Mouse (Mus musculus) cerebellum, adult 9-10 months (tissue): Measurements from ENCODE around the gene Arhgap19.

ENCODE experiments used
- DNase-seq: peaks from one replicate; pipeline ENCODE4 v3.0.0; 2022

The Arhgap19 gene

GRCm38 (mm10) chr19:41831718-41832391 lies 30.0 kb upstream of the Arhgap19 start:
- DNase-seq = no peak

DNA sequence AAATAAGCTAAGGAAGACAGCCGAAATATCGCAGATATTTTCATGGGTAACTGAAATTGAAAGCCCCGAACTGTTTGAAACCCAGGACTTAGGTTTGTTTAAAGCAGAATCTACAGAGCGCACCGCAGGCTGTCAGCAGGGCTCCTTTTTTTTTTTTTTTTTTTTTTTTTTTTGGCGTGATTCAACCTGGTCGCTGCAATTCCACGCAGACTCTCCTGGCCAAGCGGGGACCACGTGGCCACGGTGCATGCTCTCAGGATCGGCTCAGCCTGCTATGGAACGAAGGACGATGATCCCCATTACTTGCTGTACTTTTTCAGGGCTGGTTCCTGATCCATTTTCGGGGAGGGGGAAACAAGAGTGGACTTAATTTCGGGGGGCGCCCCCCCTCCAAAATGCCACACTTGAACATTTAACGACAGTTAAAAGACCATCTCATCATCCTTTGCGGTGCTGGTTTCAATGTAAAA lies 29.3 kb upstream of the Arhgap19 start:
- DNase-seq = no peak

GRCm38 (mm10) chr19:41830106-41831031 lies 28.5 kb upstream of the Arhgap19 start:
- no peak for DNase-seq

- DNase-seq = peak; percentile 98
These were observed 27.7 kb upstream of the Arhgap19 start, which contains the start of gene Frat1 for GRCm38 (mm10) chr19:41829381-41830105. TSS of gene Frat1 (plus strand) at chr19:41829970.

GRCm38 (mm10) chr19:41828941-41829340 lies 27.1 kb upstream of the Arhgap19 start:
- DNase-seq = no peak

DNA sequence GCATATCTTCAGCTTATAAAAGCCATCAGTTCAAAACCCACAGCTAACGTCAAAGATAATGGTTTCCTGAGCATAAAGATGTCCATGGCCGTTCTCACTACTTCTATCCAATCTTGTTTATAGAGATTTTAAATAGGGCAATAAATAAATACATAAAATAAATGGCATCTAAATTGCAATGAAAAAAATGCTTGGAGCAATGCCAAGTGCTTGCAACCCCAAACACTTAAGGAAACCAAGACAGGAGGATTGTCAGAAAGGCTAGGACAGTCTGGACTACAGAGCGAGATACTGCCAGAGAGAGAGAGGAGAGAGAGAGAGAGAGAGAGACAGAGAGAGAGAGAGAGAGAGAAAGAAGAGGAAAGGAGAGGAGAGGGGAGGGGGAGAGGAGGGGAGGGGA lies 24.7 kb upstream of the Arhgap19 start:
- no peak for DNase-seq

DNA sequence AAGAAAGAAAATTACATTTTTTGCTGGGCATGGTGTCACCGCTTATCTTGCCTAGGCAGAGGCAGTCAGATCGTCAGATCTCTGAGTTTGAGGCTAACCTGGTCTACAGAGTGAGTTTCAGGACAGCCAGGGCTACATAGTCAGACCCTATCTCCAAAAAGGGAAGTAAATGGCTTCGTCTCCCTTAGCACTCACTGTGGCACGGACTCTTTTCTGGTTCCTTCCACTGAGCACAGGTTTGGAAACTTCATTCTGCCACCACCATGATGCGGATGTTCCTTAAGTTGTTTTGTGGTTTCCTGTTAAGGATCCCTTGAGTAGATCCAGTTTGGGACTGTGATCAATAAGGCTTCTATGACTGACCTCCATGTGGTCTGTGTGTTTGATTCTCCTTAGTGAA lies 23.1 kb upstream of the Arhgap19 start:
- DNase-seq = no peak

GRCm38 (mm10) chr19:41822589-41822988 lies 20.7 kb upstream of the Arhgap19 start:
- no peak for DNase-seq

GRCm38 (mm10) chr19:41821436-41821835 lies 19.6 kb upstream of the Arhgap19 start:
- no peak for DNase-seq

DNA sequence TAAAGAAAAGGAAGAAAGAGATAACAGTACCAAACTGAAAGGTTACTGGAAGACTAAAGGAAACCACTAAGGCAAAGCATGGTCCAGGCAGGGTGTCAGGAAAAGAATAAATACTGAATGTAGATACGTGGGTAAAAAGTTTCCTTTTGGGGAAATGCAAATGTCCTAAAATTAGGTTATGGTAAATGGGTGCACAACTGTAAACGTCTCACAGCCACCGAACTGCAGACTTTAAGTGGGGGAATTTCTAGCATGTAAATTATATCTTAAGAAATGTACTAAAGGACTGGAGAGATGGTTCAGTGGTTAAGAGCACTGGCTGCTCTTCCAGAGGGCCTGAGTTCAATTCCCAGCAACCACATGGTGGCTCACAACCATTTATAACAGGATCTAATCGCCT lies 16.9 kb upstream of the Arhgap19 start:
- no peak for DNase-seq

DNA sequence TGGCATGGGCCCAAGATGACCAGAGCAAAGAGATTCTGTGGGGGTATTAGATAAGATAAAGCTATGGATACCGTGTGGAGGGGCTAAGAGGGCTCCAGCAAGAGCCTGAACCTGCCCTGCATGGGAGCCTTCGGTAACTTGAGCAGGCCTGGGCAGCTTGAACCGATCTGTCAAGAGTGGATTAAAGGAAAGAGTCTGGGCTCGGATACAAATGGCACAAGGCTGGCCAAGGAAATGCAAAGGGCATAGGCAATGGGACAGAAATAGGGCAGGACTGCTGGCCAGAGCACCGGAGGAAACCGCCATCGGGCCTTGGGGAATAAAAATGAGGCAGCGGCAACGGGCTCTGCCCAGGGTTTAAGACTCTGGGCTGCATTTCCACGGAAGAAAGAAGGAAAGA lies 15.5 kb upstream of the Arhgap19 start:
- DNase-seq = no peak

DNA sequence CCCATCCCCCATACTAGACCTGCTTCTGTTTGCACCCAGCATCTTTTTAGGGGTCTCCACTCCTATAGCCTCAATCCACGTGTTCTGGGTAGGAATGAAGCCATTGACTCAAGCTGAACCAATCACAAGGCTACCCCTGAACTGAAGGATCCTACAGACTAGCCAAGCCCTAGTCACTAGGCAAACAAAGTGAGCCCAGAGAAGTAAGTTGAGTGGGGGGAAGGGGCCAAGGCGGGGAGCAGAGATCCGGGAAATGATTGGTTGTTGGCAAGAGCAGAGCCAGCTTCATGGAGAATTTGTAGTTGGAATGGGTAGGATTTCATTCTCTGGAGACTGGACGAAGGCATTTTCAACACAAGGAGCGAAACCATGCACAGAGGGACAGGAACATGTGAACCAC lies 15.1 kb upstream of the Arhgap19 start:
- no peak for DNase-seq

GRCm38 (mm10) chr19:41816410-41816809 lies 14.6 kb upstream of the Arhgap19 start:
- no peak for DNase-seq

- DNase-seq = no peak
These were observed 11.5 kb upstream of the Arhgap19 start for GRCm38 (mm10) chr19:41813374-41813773.

- no peak for DNase-seq
These were observed 10.7 kb upstream of the Arhgap19 start for GRCm38 (mm10) chr19:41812525-41812924.

DNA sequence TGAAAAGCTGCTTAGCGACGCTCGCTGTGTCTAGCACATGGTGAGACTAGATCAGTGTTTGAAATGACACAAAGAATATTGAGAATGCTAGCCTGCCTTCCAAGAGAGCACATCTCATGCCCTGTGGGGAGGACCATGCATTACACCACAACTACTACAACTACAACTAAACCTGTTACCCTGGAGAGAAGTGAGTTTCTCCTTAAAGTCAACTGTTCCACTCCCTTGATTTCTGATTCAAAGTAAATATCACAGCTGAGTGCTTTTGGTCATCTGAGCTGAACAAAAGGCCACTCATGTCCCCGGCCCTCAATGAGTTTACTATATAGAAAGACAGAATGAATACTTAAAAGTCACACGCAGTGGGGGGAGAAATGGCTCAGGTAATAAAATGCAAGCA lies 8.2 kb upstream of the Arhgap19 start:
- no peak for DNase-seq

DNA sequence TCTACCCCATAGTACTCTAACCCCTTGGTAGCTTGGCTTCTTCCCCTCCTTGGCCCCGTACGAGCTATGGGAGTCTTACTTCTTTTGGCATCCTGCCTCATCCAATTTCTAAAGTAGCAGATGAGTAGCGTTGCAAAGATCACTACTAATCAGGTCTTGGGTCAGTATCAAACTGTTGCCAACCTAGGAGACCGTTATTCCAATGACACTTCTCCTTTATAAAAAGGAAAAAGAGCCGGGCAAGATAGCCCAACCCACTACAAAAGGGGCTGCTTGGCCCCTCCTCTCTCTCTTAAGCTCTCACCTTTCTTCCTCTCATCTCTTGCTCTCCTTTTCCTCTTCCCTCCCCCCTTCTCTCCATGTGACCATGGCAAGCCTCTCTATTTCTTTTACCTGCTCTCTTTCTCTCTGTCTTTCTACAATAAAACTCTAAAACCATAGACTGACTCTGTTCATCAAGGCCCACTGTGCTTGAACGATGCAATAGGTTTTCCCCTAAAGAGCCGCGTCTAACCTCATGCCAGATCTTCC lies 6.3 kb upstream of the Arhgap19 start:
- DNase-seq = no peak

DNA sequence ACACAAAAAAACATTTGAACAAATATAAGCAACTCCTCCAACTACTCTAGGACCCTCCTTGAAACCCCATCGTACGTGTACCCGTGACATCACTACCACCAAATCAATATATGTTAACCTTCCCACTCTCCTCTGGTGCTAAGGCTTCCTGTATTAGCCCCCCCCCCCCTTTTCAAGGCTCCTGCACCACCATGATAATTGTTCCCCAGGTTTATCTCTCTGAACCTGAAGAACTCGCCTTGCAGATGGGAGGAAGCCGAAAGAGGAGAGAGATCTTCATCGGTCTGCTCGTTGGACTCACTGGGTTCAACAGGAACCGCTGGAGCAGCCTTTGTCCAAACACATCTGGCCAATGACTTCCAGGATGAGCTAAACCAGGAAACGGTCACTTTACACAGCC lies 5.7 kb upstream of the Arhgap19 start:
- DNase-seq = no peak

DNA sequence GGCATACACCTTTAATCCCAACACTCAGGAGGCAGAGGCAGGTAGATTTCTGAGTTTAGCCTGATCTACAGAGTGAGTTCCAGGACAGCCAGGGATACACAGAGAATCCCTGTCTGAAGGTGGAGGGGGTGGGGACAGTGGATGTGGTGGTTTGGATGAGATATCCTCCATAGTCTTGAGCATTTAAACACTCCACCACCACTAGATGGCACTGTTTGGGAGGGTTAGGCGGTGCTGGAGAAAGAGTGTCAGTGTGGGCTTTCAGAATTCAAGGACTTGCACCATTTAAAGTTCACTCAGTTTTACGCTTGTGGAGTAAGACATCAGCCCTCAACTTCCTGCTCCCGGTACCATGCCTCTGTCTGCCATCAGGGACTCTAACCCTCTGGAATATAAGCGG lies 4.0 kb upstream of the Arhgap19 start:
- DNase-seq = no peak

GRCm38 (mm10) chr19:41803322-41803721 lies 1.5 kb upstream of the Arhgap19 start:
- no peak for DNase-seq

DNA sequence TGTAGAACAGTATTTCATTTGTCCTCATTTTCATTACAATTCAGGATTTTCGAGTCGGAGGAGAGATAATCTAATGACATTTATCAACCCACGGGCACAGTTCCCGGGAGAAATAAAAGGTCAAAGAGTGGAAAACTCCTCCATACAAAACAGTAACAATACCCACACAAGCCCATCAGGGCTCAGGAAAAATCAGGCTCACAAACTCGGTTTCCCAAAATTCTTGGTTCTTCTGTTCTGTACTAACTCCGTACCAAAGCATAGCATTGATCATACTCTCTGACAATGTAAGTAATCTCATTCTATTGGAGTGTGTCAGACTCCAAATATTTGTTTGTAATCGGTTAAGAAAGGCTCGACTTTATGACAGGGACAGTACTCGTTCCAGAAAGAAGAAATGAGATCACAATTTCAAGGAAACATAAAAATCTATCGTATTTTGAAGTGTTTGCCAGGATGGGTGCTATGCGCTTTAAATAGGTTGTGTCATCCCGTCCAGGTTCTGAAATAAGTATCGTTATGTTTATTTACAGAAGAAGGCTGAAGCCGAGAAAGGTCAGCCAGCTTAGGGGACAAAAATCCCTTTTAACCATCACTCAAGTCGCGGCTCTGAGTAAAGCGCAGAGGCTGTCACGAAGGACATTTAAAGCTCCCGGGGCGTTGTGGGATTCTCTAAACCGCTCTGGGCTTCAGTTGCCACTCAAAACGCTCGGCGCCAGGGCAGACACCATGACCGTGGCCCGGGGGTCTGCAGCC lies 683 bp downstream of the Arhgap19 start:
- DNase-seq = peak; percentile 48

- DNase-seq = no peak
These were observed 1.4 kb downstream of the Arhgap19 start for GRCm38 (mm10) chr19:41800451-41800850.
